Mouse (Mus musculus) thymus, postnatal 0 days (tissue): ENCODE results near the gene Rnase2b. TPM values are rescaled to one million over a fixed set of nuclear protein-coding genes. Genes with fewer than 3 reads are reported as not detected.
"Not testable (repeated sequence)": the region's sequence is repeated elsewhere in the genome, so short reads cannot be mapped to it uniquely, and the experiment has no call there.

Experiments used
- DNase-seq: peaks from one replicate; pipeline ENCODE4 v3.0.0-alpha.2; 2015; ENCODE audit warnings: low spot score
- polyA plus RNA-seq: library from polyadenylated mRNA; unstranded; fragments of >200 nt; fragmentation: Nextera tagmentation; extraction: Ambion mirVana; gene quantifications from 2 replicates; pipeline ENCODE4 v1.2.1, GENCODE M21; 2015

Rnase2b gene
- polyA plus RNA-seq = not detected in 2 replicates

DNA sequence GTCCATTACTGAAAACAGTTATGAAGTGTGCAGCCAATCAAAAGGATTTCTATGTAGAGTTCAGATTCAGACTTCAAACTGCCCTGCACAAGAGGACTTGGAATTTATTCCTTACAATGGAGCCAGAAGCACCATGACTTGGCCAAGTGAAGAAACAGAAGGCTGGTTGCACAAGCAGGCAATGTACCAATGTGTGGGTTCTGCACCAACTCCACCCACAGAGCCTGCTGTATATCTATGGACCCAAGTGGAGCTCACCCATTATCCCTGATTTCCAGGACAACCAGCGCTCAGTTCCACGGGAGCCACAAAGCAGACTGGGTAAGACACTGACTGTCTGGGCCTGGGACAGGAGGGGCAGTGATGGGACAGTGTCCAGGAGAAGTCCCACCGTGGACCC lies at the start of gene Rnase2b:
Gene Rnase2b, plus strand, starts transcription at position 285 of the 400 bp plus-strand sequence.
- not testable (repeated sequence) for DNase-seq

DNA sequence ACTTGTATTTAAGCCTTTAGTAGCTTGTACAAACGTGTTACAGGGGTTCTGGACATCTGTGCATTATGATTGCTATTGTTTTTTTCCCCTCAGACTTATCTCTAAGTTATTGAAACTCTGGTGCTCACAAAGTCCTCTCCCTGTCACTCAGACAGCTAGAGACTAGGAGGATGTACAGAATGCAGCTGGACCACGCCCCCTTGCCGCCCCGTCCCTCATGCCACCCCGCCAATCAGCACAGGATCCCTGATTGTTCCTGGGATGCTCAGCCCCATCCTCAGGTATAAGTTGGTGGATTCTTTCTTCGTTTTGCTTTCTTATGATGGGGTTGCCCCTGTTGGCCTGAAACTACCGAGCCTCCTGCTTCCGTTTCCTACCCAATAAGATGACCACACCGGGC lies 48.6 kb upstream of the Rnase2b start:
- no peak for DNase-seq

DNA sequence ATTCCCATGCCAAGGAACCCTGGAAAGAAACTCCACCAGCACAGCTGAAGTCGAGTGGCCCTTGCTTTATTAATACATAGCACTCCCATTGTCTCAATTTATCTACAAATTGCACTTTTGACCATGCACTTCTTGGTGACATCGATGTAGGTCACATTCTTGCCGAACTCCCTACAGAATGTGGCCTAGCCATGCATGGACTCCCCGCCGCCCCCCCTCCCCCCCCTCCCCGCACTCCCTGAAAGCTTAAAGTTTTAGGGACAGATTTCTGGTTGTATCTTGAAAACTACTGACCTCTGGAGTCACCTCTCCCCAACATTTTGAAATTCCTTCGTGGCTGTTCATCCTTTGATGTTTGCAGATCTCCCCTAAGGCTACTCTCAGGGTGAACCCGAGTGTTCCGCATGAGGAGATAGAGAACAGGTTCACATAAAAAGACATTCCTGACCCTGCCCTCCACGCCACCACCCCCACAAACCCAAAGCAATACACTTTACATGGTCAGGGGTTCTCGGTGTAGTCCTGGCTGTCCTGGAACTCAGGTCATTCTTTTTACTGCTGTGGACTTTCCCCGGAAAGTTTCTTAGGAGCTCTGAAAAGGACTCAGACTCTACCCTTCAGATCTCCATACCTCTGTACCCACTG lies 48.0 kb upstream of the Rnase2b start, which contains the start of gene Eddm3b:
Gene Eddm3b, plus strand, starts transcription at position 511 of the 645 bp plus-strand sequence.
- no peak for DNase-seq

DNA sequence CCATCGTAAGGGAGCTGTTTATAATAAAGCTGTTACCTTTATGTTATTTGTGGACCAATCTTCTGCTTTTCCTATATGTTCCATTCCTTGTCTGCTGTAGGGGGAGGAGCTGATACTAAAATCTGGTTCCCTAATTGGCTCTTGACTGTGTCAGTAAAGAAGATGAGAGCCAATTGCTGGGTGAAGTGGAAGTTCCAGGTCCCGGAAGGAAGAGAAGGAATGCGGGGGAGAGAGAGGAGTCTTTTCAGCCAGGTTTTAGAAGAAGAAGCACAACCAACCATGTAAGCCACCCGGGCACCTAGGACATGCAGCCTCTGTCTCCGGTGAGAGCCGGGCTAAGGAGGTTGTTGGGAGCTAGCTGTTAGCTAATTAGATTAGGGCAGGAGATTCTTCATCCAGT lies 36.4 kb upstream of the Rnase2b start:
- DNase-seq = no peak

DNA sequence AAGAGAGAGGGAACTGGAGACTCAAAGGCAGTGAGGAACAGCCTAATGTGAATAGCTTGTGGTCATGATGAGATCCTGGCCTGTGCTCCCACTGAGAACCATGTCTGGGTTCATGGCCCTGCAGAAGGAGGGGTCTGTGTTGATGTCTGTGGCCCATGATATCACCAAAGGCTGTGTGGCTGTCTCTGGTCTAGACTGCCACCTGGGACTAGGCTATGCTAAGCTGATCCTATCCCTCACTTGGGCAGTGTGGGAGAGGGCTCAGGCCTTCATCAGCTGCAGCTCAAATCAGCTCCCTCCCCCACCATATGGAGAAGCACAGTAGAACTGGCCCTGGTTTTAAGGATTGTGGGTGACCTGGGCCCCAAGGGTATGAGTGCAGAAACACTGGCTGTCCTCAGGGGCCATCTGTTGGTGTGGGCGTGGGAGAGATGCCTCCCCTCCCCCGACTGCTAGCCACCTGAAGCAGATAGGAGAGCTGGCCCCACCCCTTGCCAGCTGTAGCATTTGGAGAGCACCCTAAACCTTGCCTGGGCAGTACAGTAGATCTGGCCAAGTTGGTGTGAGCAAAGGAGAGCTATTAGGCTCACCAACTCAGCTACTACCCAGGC lies 34.3 kb upstream of the Rnase2b start:
- DNase-seq = no peak

DNA sequence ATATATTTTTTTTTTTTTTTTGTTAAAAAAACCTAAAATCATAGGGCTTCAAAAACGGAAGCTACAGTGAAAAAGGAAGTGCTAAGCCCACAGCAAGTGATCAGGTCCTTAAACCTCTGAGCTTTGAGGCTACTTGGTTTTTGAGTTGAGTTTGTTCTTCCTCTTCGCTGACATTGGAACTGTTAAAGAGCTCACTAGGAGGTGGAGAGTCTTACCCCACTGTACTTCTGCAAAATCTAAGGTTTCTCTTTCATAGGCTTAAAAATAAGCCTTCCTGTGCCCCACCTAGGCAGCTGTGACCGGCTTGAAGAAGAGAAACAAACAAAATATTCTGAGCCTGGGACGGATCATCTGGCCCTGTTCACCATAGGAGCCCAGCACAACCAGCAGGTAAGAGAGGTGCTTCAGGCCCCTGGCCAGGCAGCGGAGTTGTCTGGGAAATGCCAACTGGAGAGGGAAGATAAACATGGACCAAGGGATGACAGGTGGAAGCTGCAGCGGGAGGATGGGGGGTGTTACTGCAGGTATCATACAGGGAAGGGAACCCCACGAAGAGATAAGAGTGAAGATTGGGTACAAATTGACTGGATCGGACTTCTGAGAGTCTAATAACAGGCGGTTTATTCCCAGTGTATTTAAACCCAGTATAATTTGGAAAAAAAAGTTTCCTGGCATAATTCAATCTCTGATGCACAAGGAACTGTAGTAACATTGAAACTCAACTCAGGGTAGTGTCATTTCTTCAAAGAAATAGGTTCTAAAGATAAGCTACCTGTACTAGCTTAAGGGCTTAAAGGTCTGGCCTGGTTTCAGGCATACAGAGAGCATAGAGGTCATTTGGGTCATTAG lies 33.1 kb upstream of the Rnase2b start:
- DNase-seq = peak; percentile 6

DNA sequence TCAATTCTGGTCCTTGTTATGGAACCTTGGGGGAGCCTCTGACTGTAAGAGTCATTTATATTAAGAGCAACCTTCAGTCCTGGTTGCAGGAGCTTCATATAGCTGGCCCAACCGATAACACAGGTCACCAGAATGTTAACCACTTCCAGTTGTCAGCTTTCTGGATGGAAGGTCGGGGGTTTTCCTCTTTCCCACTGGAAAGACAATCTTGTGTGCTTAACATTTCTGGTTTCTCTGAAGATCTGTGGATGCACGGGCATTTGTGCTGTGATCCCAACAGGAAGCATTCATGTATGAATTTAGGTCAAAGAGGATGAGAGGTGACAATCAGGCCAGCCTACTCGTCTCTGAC lies 32.5 kb upstream of the Rnase2b start:
- DNase-seq = no peak

DNA sequence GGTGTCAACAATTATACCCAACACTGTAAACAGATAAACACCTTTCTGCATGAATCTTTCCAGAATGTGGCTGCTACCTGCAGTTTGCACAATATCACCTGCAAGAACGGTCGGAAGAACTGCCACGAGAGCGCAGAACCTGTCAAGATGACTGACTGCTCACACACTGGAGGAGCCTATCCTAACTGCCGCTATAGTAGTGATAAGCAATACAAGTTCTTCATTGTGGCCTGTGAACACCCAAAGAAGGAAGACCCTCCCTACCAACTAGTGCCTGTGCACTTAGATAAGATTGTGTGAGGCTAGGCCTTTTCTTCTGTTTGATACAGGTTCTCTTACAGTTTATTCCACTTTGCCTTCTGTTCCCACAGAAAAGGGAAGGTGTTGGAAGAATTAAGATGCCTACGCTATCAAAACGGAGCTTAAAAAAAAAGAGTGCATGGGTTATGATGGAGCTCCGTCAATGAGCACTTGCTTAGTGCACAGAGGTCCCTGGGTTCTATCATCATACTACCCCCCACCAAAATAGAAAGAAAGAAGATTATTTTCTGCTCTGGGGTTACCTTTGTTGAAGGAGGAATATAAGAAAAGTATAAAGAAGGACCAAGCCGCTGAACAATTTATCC lies 31.6 kb upstream of the Rnase2b start:
- DNase-seq = no peak

DNA sequence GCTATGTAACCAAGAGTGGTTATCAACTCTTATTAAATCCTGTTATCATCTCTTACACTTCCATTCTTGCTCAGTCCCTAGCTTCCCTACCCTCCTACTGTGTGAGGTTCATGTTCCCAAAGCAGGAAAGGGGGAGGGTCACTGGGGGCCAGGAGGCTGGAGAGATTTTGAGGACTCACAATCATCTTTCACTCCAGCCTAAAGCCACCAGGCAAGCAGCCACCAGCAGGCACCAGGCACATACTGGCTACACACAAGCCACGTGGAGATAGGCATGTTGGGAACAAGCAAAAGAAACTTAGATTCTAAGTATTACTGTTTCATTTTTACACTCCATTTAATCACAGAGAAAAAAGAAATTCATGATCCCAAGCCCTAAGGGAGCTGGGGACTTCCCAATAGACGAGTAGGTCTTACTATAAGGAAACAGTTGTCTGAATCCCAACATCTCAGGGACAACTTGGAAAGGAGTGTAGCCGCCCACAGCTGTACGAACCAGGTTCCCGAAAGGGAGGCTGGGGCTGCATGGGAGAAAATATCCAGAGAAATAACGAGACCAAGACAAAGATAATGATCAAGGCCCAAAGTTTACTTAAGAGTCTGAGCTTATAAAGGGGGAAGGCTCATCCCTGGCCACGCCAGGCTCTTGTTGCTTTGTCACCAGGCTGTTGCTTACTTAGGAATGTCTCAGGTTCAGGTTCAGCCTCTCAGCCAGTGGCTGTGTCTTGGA lies 30.8 kb upstream of the Rnase2b start:
- DNase-seq = no peak

DNA sequence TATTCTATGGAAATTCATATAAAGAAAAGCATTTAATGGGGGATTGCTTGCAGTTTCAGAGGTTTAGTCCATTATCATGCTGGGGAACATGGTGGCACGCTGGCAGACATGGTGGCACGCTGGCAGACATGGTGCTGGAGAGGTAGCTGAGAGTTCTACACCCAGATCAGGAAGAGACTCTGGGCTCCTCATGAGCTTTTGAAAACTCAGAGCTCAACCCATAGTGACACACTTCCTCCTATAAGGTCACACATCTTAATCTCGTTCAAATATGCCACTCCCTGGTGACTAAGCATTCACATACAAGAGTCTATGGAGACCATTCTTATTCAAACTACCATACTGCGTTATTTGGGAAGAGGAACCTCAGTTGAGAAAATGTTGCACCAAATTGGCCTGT lies 29.7 kb upstream of the Rnase2b start:
- DNase-seq = no peak

DNA sequence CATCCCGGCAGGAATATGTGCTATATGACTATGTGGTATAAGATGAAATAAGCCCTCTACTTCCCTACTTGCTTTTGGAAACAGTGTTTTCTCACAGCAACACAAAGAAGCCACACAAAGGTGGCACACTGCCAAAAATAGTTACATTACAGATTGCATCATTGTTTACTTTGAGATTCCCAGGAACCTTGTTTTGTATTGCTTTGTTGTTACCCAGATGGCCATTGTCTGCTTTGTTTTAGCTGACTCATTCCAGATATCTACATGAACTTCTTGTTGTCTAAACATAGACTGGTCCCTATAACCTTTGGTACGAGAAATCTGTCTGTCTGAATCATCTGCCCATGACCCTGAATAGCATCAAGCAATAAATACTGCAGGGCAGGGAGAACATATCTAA lies 21.7 kb upstream of the Rnase2b start:
- DNase-seq = no peak

DNA sequence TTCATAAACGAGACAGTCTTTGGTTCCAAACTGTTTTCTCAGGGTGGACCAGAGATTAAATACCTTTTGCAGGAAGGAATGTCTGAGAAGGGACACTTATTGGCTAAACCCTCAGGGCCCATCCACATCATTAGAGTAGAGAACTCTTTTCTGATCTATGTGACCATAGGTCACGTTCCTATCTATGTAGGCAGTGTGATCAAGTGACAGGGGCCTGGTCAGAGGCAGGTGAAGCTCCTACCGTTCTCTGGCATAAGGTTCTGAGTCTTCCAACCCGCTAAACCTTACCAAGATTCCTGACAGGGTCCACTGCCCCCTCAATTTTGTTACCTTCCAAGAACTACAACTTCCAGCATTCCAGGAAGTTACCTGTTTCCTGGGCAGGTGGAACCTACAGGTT lies 19.9 kb upstream of the Rnase2b start:
- DNase-seq = no peak

DNA sequence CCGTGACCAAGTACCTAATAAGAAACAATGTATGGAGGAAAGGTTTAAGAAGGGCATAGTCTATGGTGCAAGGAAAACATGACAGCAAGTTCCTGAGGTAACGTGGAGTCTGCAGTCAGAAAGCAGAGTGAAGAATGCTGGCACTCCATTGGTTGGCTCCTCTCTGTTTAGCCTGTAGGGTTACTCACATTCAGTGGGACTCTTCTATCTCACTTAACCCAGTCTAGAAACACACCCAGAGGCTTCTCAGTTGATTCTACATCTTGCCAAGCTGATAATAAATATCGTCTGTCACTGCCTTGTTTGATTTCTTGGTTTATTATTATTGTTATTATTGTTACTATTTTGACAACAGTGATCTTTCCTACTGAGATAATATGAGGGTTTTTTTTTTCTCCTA lies 19.5 kb upstream of the Rnase2b start:
- DNase-seq = no peak

DNA sequence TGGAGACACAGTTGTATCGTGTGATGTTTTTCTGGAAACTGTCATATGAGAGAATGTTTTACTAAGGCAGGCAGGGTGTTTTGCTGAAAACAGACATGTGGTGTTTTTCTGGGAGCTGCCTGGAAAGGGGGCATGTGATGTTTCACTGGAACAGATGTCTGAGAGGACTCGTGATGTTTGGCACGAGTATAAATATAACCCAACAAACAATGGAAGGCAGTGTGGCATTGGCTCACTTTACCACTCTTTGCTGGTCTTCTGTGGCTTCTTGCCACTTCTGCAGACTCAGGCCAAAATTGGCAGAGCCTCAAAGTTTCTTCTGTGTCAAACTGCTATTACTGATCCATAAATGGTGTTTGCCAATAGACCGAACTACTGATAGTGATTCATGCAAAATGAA lies 18.8 kb upstream of the Rnase2b start:
- DNase-seq = no peak

DNA sequence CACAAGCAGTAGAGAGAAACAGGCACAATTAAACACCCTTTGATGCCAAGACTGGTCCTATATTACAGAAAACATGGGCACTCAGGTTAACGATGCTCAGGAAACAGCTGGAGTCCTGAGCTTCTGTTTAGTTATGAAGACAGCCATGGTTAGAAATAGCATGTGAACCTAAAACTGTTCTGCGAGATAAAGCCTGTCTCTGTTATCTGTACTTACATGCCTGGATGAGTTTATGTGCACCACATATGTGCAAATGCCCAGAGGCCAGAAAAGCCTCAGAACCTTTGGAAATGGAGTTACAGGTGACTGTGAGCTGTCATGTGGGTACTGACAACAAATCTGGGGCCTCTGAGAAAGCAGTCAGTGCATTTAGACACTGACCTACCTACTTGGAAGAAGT lies 18.1 kb upstream of the Rnase2b start:
- DNase-seq = no peak

DNA sequence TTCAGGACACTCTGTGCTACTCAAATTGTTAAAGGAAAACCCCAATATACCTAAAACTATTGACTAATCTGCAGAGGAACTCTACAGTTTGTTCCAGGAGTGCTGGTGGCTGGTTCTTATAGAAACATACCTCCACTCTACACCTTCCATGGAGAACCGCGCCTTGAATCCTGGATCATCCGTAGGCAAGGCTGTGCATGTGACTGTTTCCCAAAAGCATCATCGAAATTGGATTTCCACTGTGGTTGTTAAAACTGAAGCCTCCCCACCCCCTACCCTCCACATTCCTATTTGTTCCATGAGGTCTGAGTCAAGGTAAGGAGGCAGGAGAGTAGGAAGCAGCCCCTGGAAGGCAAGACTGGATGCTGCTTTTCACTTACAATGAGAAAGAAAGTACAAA lies 17.6 kb upstream of the Rnase2b start:
- no peak for DNase-seq

DNA sequence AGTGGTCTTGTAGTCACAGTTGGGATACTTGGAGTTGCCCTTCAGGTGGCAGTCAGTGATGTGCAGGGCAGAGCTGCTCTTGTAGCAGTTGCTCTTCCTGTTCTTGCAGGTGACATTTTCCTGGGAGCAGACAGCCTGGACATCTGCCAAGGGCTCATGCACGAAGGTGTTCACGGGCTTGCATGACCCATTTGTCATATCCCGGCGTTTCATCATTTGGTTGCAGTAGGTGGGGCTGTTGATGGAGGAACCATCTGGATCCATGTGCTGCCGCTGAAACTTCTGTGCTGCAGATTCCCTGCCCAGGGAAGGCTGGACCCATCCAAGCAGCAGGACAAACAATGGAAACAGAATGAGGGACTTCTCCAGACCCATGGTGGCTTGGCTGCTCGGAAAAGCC lies 16.5 kb upstream of the Rnase2b start:
- no peak for DNase-seq

DNA sequence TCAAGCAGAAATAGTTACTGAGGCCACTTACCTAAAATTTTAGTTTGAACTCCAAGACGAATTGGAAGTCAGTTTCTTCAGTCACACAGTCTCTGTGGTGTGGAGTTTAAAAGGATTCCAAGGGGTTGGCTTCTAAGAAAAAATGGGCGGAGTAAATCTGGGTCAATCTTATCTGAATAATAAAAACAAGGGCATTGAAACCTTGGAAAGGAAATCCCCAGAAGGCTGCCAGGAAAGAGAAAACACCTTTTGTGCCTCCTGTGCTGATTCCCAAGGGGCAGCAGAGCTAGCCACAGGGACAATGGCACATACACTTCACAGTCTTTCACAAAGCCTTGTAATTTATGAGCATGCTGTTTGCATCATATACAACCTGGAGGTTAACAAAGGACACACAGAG lies 15.4 kb upstream of the Rnase2b start, which contains the start of gene Rnase1:
Gene Rnase1, minus strand, starts transcription at position 101 of the 400 bp plus-strand sequence.
- no peak for DNase-seq

DNA sequence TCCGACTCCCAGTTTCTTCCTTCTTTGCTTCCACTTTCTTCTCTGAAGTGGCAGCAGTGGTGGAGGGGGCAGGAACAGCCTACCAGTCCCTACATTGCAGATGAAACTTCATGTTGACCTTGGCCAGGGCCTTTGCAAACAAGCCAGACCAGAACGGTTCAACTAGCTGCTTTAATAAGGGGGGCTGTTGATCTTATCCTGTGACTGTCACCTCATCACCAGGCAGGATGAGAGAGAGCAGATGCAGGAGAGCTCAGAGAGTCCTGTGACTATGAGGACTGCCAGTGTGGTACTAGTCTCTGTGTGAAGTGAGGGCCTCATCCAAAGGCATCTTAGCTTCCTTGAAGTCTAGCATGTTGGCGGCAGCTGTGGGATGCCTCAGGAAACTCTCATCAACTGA lies 14.1 kb upstream of the Rnase2b start:
- DNase-seq = no peak

DNA sequence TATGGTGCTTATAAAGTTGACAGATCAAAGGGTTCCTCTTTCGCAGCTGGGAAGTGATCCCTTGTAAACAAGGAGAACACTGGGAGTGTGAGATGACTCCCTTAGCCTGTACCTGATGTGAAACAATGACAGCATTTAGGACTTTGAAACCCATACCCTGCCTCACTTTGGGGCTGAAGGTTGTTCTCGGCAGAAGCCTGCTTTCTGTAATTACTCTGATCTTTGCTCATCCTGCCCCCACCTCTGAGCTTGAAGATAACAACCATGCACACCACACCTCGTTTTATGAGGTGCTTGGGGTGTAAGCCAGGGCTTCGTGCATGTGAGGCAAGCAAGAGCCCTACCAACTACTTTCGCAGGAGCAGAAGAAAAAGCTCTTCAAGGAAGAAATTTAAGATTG lies 12.9 kb upstream of the Rnase2b start:
- DNase-seq = no peak

DNA sequence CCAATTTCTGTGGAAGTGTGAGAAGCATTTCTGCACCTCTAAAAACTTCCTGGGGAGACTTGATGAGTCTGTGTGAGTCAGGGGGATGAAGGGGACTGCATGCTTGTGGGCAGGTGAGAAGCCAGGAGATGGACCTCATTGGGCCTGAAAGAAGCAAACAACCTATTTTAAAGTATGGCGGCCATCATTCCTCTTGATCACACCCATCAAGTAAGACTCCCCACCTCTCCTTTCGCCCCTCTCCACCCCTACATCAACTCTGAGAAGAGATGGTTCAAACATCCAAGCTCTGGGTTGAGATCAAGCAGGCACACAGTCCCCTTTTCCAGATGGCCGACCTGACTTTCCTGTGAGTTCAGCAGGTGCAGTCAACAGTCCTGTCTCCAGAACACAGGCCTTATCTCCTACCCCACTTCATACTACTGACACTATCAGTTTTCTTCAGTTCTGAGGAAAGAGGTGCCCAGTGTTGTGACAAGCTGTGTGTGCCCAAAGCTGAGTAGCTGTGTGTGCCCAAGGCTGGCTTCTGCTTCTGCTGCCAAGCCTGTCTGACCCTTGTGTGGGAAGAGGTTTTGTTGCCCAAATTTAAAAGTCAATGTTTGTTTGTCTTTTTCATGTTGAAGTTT lies 11.7 kb upstream of the Rnase2b start:
- no peak for DNase-seq
